In the genomic region with DNA sequence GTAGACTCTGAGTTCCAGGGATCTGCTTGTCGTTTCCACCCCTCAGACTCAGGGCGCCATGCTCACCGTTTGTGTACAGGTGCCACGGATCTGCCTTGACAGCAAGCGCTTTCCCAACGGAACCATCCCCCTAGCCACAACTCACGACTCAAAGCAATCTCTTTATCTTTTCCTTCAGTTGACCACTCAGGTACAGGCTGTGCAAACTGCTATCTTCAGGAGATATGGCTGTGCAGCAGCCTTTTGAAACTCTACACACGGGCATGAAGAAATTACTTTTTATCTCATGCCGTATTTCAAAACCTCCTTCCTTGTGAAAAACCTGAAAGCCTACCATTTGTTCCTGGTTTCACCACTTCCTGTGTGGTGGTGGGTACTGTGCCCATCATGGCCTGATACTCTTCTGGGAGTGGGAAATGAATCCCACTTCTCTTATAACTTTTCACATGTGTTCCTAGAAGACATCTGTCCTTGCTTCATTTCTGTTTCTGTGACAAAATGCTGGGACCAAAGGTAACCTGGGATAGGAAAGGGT, we compare ENCODE assay signal across 10 mouse cellular contexts.
"Had no signal": no experiment of that assay in that cellular context is flagged by ENCODE, and none has a peak within 500 bp of the region (broad histone marks: within the 10 kb centered on the region; RNA-seq: fewer than 3 reads in every experiment).

No protein-coding gene starts in this region.

- DNase-seq: kidney, adult 2 months; kidney, postnatal 25 days; layer of hippocampus, postnatal 36 days; liver, embryonic 13.5 days; lung, adult 2 months; midbrain, embryonic 14.5 days; thymus, postnatal 36 days had no signal

- H3K4me1 ChIP-seq: liver, embryonic 13.5 days had no signal

- H3K9ac ChIP-seq: liver, embryonic 13.5 days had no signal

- H3K9me3 ChIP-seq: liver, embryonic 13.5 days had no signal

- H3K27me3 ChIP-seq: liver, embryonic 13.5 days had no signal

- H3K27ac ChIP-seq: kidney, postnatal 0 days; left cerebral cortex, adult 2 months; liver, embryonic 13.5 days; macrophage had no signal

- H3K4me2 ChIP-seq: liver, embryonic 13.5 days had no signal

- H3K4me3 ChIP-seq: left cerebral cortex, adult 2 months; liver, embryonic 13.5 days had no signal

- H3K36me3 ChIP-seq: liver, embryonic 13.5 days had no signal
